Mouse (Mus musculus) mesoderm, embryonic 11.5 days (tissue): ENCODE data around the gene Lyg1.

ENCODE experiments used
- DNase-seq: peaks from one replicate; pipeline ENCODE4 v3.0.0-alpha.2; 2012; ENCODE audit warnings: low read depth, low spot score

Lyg1 gene

GRCm38 (mm10) chr1:37954786-37955185 is 2.8 kb downstream of the Lyg1 start:
- DNase-seq, result no peak

GRCm38 (mm10) chr1:37948906-37949305 is 8.7 kb downstream of the Lyg1 start:
- DNase-seq, result no peak

- DNase-seq, result no peak
These were observed 25.8 kb downstream of the Lyg1 start for GRCm38 (mm10) chr1:37931806-37932205.

- DNase-seq, result no peak
These were observed 31.6 kb downstream of the Lyg1 start for GRCm38 (mm10) chr1:37925971-37926370.

DNA sequence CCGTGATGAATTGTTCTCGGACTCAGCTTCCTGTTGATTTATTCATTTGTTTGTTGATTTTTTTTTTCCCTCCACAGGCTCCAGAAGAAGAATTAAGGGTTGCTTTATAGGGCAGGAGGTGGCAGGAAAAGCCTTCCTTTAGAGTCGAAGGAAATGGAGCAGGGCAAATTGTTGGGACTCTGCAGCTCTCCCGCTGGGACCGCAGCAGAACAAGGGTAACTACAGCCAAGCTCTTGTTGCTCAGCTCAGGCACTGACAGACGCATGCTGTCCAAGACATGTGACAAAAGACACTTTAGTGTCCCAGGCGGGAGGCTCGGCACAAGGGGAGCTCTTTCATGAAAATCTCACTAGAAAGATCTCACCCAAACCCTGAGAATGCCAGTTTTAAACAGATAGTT is 35.0 kb downstream of the Lyg1 start:
- DNase-seq, result no peak

DNA sequence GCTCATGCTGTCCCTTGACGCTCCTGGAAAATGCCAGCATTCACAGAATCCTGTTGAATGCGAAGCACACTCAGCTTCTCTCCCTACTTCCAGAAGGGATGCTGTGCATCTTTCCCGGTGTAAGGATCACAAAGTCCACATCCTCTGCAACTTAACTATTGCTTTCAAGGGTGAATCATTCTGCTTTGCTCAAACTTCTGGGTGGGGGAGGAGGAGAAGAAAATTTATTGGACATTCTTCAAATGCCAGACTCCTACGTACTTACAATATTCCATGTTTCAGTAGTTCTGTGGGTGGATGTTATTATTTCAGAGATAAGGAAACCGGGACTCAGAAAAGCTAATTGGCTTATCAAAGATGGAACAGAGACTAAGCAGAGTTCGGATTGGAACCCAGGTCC is 39.5 kb downstream of the Lyg1 start:
- no peak for DNase-seq

- no peak for DNase-seq
These were observed 39.9 kb downstream of the Lyg1 start for GRCm38 (mm10) chr1:37917666-37918065.

DNA sequence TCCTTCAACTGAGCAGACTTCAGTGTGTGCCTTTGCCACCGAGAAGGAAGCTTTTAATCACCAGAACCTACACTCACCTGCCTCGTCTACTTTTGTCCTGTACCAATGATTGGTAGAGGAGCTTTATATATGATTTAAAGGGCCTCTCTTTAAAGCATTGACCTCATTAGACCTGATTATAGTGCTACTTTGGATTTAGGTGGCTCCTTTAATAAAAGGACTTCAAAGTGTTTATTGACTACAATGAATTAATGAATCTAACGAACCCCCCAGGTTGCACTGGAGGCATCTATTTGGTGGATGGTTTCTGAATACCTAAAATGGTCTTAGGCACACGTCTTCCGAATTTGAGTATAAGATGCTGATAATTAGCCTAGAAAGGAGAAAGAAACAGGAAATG is 41.2 kb downstream of the Lyg1 start, which contains the start of gene Lyg2:
Lyg2 (minus strand) TSS at position 101 of the 400 bp plus-strand sequence.
- DNase-seq, result no peak

DNA sequence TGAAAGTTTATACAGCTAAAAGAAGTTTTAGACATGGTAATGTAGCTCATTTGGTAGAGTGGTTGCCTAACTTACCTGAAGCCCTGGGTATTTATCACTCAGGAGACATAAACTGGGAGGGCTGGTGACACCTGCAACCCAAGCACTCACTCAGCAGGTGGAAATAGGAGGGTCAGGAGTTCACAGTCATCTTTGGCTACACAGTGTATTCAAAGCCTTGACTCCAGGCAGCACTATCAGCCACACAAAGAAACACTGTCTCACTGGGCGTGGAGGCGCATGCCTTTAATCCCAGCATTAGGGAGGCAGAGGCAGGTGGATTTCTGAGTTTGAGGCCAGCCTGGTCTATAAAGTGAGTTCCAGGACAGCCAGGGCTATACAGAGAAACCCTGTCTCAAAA is 44.8 kb downstream of the Lyg1 start:
- DNase-seq, result no peak

DNA sequence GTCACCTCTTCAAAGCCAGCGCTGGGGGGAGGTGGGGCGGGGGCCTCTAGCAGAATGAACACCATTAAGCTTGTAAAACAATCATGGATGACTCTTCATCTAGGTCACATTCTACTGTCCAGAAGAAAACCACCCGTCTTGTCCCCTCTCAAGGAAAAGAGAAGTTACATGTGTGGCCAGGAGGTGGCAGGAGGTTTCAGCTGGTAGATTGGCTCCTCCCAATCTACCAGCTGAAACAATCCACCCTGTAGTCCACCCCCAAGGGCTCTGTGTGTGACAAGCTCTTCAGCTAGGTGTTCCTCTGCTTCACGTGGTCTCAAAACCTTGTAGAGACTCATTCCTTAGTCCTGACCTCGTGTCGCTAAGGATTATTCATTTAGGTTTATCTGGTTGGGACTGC is 54.4 kb downstream of the Lyg1 start:
- peak; percentile 31 for DNase-seq

DNA sequence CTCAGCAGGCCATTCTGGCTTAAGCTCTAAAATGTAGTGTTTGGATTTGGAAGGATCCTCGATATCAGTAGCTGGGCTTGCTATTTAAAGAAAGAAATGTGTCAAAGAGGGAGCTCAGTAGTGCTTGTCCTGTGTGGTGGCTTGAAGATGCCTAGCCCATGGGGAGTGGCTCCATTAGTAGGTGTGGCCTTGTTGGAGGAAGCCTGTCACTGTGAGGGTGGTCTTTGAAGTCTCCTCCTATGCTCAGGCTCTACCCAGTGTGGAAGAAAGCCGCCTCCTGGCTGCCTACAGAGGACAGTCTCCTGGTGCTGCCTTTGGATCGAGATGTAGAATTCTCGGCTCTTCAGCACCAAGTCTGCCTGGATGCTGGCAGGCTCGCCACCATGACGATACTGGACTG is 57.3 kb downstream of the Lyg1 start:
- no peak for DNase-seq

GRCm38 (mm10) chr1:37899816-37900215 is 57.7 kb downstream of the Lyg1 start:
- no peak for DNase-seq
